Mouse (Mus musculus) liver, adult 2 months (tissue): ENCODE measurements around the gene Shank1. TPM values are rescaled to one million over a fixed set of nuclear protein-coding genes. Genes with fewer than 3 reads are reported as not detected.
"Not testable (repeated sequence)": the region's sequence is repeated elsewhere in the genome, so short reads cannot be mapped to it uniquely, and the experiment has no call there.

Source experiments
- DNase-seq: peaks from one replicate; pipeline ENCODE4 v3.0.0-alpha.2; 2011; ENCODE audit warnings: low read depth, low spot score; ENCODE audit errors: extremely low read depth
- H3K27ac ChIP-seq: fragments of 200-500 bp; replicated peaks from 2 replicates; pipeline ENCODE4 v1.5.1; 2012; ENCODE audit warnings: low read depth, mild to moderate bottlenecking, control low read depth, inconsistent platforms, low read length; ENCODE audit not compliant: insufficient read depth
- H3K27me3 ChIP-seq: fragments of 200-500 bp; 2 replicates; pipeline ENCODE4 v1.6.1; 2012; ENCODE audit warnings: mild to moderate bottlenecking, moderate library complexity, low read length, inconsistent platforms; ENCODE audit not compliant: control insufficient read depth, insufficient read depth
- H3K36me3 ChIP-seq: fragments of 200-500 bp; 2 replicates; pipeline ENCODE4 v1.6.1; 2012; ENCODE audit warnings: low read length, inconsistent platforms; ENCODE audit not compliant: control insufficient read depth, insufficient read depth
- H3K4me1 ChIP-seq: fragments of 200-500 bp; 2 replicates; pipeline ENCODE4 v1.6.1; 2011; ENCODE audit warnings: low read length; ENCODE audit not compliant: control insufficient read depth, insufficient read depth
- H3K4me3 ChIP-seq: fragments of 200-500 bp; 2 replicates; pipeline ENCODE4 v1.5.1; 2011; ENCODE audit warnings: low read depth, mild to moderate bottlenecking, control low read depth, low read length, moderate library complexity; ENCODE audit not compliant: insufficient read depth
- H3K79me2 ChIP-seq: fragments of 200-500 bp; 2 replicates; pipeline ENCODE4 v1.6.1; 2012; ENCODE audit warnings: inconsistent platforms, mild to moderate bottlenecking, low read length, moderate library complexity; ENCODE audit not compliant: control insufficient read depth, insufficient read depth
- H3K9ac ChIP-seq: fragments of 200-500 bp; 2 replicates; pipeline ENCODE4 v1.6.1; 2012; ENCODE audit warnings: low read depth, mild to moderate bottlenecking, control low read depth, inconsistent platforms, low read length
- CTCF ChIP-seq: fragments of 200-500 bp; IDR thresholded peaks from 2 replicates; pipeline ENCODE4 v1.5.1; 2011; ENCODE audit warnings: low read depth, low read length, control low read depth
- POLR2A ChIP-seq: fragments of 200-500 bp; IDR thresholded peaks from 2 replicates; pipeline ENCODE4 v1.6.1; 2011; ENCODE audit warnings: low read length, control low read depth; ENCODE audit not compliant: insufficient read depth; ENCODE audit errors: extremely low read depth
- WGBS: fragments of 180-500 bp; shearing (Covaris S2); methylation state at CpG from one replicate; pipeline ENCODE4 v1.1.7; 2018; 5-methylcytosine and 5-hydroxymethylcytosine counted together
- polyA plus RNA-seq: library from polyadenylated mRNA; depleted of rRNA; stranded (reverse); fragments of >200 nt; gene quantifications from 2 replicates; pipeline ENCODE4 v1.2.3, GENCODE M21; 2012
- total RNA-seq: library from RNA; depleted of rRNA; stranded (reverse); fragments of >200 nt; gene quantifications from 2 replicates; pipeline ENCODE4 v1.2.3, GENCODE M21; 2014

Shank1 gene
- total and polyA plus RNA-seq, 2 experiments, result 0.04 TPM; not detected in 1

DNA sequence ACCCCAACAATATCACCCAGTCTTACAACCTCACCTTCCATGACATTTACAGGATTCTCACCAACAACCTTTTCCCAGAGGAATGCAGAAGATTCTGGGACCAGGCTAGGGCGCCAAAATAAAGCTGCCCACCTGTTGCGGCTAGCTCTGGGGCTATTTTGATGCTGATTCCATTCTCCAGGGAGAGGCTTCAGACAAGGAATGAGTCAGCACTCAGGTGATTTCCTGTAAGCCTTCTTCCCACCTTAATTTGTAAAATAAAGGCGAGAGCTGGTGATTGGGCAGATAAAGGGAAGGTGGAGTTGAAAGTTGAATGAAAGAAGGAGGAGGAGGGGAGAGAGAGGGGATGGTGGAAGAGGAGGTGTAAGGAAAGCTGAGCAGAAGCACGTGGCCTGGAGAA lies 18.6 kb upstream of the Shank1 start:
- H3K27me3 ChIP-seq, result no peaks in the 10 kb centered on the region
- no peaks in the 10 kb centered on the region for H3K36me3 ChIP-seq
- no peak overlapping the region for H3K4me3 ChIP-seq
- TF ChIP-seq CTCF, result no peak
- DNase-seq, result no peak
- no peaks in the 10 kb centered on the region for H3K79me2 ChIP-seq
- WGBS, result 60% methylated on average over 4 of the region's 4 CpGs
- H3K27ac ChIP-seq, result no peak overlapping the region
- no peaks in the 10 kb centered on the region for H3K4me1 ChIP-seq
- no peak overlapping the region for H3K9ac ChIP-seq

DNA sequence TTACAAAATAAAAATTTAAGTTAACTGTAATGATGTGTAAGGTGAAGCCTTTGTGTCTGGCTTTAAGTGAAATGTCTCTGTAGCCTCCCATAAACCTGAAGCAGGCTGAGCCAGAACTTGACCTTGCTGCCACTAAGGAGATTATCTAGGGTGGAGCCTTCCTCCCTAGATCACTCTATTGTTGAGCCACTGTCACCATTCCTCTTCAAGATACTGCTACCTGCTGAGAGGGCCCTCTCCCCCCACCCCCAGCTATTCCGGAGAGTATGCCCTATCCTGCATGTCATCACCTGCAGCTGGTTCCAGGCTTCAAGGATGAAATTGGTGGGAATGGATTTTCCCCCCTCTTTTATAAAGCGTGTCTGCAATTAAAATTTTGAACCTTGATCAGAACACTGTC lies 12.6 kb upstream of the Shank1 start:
- not testable (repeated sequence) for H3K9ac ChIP-seq, H3K27ac ChIP-seq, H3K27me3 ChIP-seq, H3K79me2 ChIP-seq, H3K4me1 ChIP-seq, H3K36me3 ChIP-seq, DNase-seq, H3K4me3 ChIP-seq
- 82% methylated on average over 2 of the region's 2 CpGs for WGBS

DNA sequence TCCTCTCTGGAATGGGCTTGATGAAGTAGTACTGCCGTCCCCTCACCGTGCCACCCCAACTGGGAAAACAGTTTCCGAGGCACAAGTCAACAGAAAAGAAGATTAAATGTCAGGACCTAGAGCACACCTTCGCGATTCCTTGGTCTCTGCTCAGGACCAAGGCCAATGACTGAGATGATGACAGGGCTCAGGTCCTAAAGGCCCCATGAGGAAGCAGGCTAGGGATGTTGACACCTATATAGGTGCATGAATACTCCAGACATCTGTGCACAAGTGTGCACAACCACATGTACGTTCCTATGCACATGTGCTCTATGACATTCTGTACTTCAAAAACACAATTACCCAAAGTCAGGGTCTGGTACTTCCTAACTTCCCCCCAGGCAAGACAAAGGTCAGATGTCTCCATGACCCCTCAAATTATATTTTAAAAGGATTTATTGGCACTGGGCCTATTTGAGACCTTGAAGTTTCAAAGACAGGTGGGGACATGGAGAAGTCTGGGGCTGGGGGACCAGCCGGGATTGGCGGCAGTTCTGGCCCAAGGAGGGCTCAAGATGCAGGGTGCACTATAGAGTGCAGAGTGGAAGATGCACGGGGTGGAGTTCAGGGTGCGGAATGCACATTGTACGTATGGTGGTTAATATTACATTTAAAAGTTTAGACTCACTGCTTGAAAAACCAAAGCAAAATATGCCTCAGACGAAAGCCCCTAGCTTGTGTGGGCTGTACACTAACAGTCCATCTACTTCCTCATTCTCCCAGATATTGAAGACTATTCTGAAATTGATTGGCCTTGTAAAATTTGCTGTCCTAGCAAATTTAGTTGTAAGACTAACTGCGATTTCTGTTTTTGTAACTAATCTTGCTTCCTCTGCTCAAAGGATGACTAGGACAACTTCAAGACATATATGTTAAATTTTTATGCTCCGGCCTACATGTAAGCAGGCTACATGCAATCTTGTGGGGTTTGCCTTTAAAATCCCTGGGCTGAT lies 6.4 kb upstream of the Shank1 start:
- no peak for DNase-seq
- H3K27me3 ChIP-seq, result no peaks in the 10 kb centered on the region
- TF ChIP-seq POLR2A, result no peak
- TF ChIP-seq CTCF, result no peak
- H3K4me1 ChIP-seq, result peaks cover 5% of the 10 kb centered on the region; the same call in 1 of the 2 replicates
- H3K36me3 ChIP-seq, result no peaks in the 10 kb centered on the region
- H3K79me2 ChIP-seq, result no peaks in the 10 kb centered on the region
- H3K27ac ChIP-seq, result peak overlapping the region; percentile 70; the same call in 1 of the 2 replicates
- WGBS, result 87% methylated on average over 14 of the region's 14 CpGs
- H3K9ac ChIP-seq, result peak overlapping the region; percentile 93; the same call in 1 of the 2 replicates
- peak overlapping the region; percentile 86; the same call in 1 of the 2 replicates for H3K4me3 ChIP-seq

DNA sequence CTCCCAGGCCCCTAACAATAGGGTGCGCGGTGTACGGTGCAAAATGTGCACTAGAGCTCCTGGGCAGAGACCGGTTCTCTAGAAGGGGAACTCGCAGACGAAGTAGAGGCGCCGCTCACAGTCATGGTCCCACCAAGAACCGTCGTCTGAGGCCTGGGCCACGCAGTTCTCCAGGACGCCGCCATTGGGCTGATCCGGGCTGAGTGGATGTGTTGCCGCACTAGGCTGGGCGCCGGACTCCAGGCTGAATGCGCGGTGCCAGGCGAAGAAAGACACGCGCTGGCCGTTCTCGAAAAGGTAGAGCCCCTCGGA lies 5.6 kb upstream of the Shank1 start:
- WGBS, result under 1% methylated on average over 25 of the region's 25 CpGs
- Histone ChIP-seq H3K27ac (peak overlapping the region; percentile 70), H3K4me1 (peaks cover 4% of the 10 kb centered on the region; the same call in 1 of the 2 replicates), H3K36me3 (no peaks in the 10 kb centered on the region), H3K4me3 (peak overlapping the region; percentile 86), H3K9ac (peak overlapping the region; percentile 93), H3K27me3 (0 out of 2 replicates have a peak, but pooled peaks cover 2% of the 10 kb centered on the region), H3K79me2 (no peaks in the 10 kb centered on the region)
- no peak for DNase-seq
- TF ChIP-seq POLR2A (no peak), CTCF (no peak)

DNA sequence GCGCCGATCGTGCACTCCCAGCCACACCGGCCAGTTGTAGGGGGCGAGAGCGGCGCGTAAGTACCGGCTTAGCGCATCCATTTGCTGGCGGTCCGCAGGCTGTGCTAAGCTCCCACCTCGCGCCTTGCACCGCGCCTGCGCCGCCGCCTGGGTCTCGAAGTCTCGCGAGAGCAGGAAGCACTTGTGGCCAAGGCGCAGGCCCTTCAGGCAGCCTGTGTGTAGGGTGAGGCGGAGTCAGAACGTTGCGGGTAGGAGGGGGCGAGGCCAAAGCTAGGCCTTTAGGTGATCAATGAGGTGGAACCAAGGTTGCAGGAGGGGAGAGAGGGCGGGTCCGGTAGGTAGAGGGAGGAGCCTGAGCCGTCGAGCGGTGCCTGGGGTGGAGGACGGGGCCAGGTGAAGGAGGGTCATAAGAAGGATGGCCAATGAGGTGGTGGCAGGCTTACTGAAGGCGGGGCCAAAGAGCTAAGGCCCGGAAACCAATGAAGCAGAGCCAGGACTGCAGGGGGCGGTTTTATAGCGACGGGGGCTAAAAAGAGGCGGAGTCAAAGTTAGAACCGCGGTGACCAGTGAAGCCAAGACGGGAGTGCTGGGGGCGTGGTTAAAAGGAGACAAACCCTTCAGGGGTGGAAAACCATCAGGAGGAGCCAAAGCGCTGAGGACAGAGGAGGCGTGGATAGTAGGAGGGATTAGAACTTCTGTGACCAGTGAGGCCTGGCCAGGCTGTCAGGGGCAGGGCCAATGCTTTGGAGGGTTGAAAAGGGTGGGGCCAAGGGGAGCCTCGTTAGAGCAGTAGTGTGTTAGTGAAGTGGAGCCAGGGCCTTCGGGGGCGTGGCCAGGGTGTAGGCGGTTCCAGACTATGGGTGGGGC lies 5.0 kb upstream of the Shank1 start:
- 0 out of 2 replicates have a peak, but pooled peaks cover 3% of the 10 kb centered on the region for H3K27me3 ChIP-seq

More for the DNA sequence above, 5.0 kb upstream of the Shank1 start:
- peak; percentile 99 for DNase-seq
- TF ChIP-seq CTCF (no peak), POLR2A (peak; percentile 93)
- H3K79me2 ChIP-seq, result no peaks in the 10 kb centered on the region
- H3K9ac ChIP-seq, result peak overlapping the region; percentile 93
- WGBS, result 2% methylated on average over 49 of the region's 49 CpGs
- peak overlapping the region; percentile 86 for H3K4me3 ChIP-seq
- no peaks in the 10 kb centered on the region for H3K36me3 ChIP-seq
- peaks cover 4% of the 10 kb centered on the region; the same call in 1 of the 2 replicates for H3K4me1 ChIP-seq
- peak overlapping the region; percentile 70 for H3K27ac ChIP-seq
